Mouse (Mus musculus) limb, embryonic 11.5 days (tissue): ENCODE measurements around the gene Adk. TPM values are rescaled to one million over a fixed set of nuclear protein-coding genes. Genes with fewer than 3 reads are reported as not detected.

ENCODE experiments used
- ATAC-seq: fragments of 200-750 bp; cut with Nextera tagmentation; 2 replicates; pipeline ENCODE4 v1.8.0; 2017; ENCODE audit warnings: low read depth; ENCODE audit not compliant: insufficient number of reproducible peaks, low FRiP score, low TSS enrichment
- DNase-seq: peaks from one replicate; pipeline ENCODE4 v3.0.0-alpha.2; 2015; ENCODE audit warnings: low spot score
- H3K27ac ChIP-seq: fragments of 300-500 bp; sonication (generic); replicated peaks from 2 replicates; pipeline ENCODE4 v1.5.1; 2014; ENCODE audit warnings: low read depth, mild to moderate bottlenecking, low read length
- H3K27me3 ChIP-seq: fragments of 300-500 bp; sonication (generic); 2 replicates; pipeline ENCODE4 v1.6.1; 2014; ENCODE audit warnings: mild to moderate bottlenecking, low read length, mixed read lengths; ENCODE audit not compliant: control insufficient read depth, insufficient read depth
- H3K36me3 ChIP-seq: fragments of 300-500 bp; sonication (generic); 2 replicates; pipeline ENCODE4 v1.6.1; 2014; ENCODE audit warnings: mild to moderate bottlenecking, low read length, moderate library complexity, mixed read lengths; ENCODE audit not compliant: control insufficient read depth, insufficient read depth
- H3K4me1 ChIP-seq: fragments of 300-500 bp; sonication (generic); 2 replicates; pipeline ENCODE4 v1.6.1; 2014; ENCODE audit warnings: low read length, mixed read lengths; ENCODE audit not compliant: control insufficient read depth, insufficient read depth
- H3K4me2 ChIP-seq: fragments of 300-500 bp; sonication (generic); 2 replicates; pipeline ENCODE4 v1.6.1; 2014; ENCODE audit warnings: low read depth, mild to moderate bottlenecking, moderate library complexity; ENCODE audit not compliant: severe bottlenecking
- H3K4me3 ChIP-seq: fragments of 300-500 bp; sonication (generic); 2 replicates; pipeline ENCODE4 v1.5.1; 2014; ENCODE audit warnings: low read depth, low read length
- H3K9ac ChIP-seq: fragments of 300-500 bp; sonication (generic); 2 replicates; pipeline ENCODE4 v1.6.1; 2014; ENCODE audit warnings: mild to moderate bottlenecking, low read length
- H3K9me3 ChIP-seq: fragments of 300-500 bp; sonication (generic); 2 replicates; pipeline ENCODE4 v1.6.1; 2016; ENCODE audit warnings: low read length; ENCODE audit not compliant: control insufficient read depth
- WGBS: fragments of 180-500 bp; shearing (Covaris S2); extraction: QIAGEN DNeasy Blood & Tissue Kit; methylation state at CpG from one replicate; pipeline ENCODE4 v1.1.7; 2014; 5-methylcytosine and 5-hydroxymethylcytosine counted together
- polyA plus RNA-seq: library from polyadenylated mRNA; unstranded; fragments of >200 nt; fragmentation: Nextera tagmentation; extraction: Ambion mirVana; gene quantifications from 2 replicates; pipeline ENCODE4 v1.2.1, GENCODE M21; 2014

Adk gene
- polyA plus RNA-seq, 1 experiment from 2014 or later: 149 TPM

- no peak for DNase-seq
- 96% methylated on average over 1 of the region's 1 CpGs for WGBS
- H3K4me2 ChIP-seq: no peak overlapping the region
These were observed 59.1 kb downstream of the Adk start for GRCm38 (mm10) chr14:21111500-21111899.

GRCm38 (mm10) chr14:21112174-21112573, 59.8 kb downstream of the Adk start:
- ATAC-seq: no peak
- WGBS: 92% methylated on average over 5 of the region's 5 CpGs

More at GRCm38 (mm10) chr14:21111500-21111899, 59.1 kb downstream of the Adk start:
- Histone ChIP-seq H3K27me3 (no peaks in the 10 kb centered on the region), H3K9me3 (no peaks in the 10 kb centered on the region), H3K4me3 (no peak overlapping the region), H3K4me1 (no peaks in the 10 kb centered on the region), H3K27ac (no peak overlapping the region), H3K9ac (no peak overlapping the region), H3K36me3 (no peaks in the 10 kb centered on the region)
- no peak for ATAC-seq

GRCm38 (mm10) chr14:21112742-21113141, 60.4 kb downstream of the Adk start:
- Histone ChIP-seq H3K4me2 (no peak overlapping the region), H3K4me3 (no peak overlapping the region), H3K36me3 (no peaks in the 10 kb centered on the region), H3K27me3 (no peaks in the 10 kb centered on the region), H3K27ac (no peak overlapping the region), H3K4me1 (no peaks in the 10 kb centered on the region), H3K9me3 (no peaks in the 10 kb centered on the region), H3K9ac (no peak overlapping the region)
- 83% methylated on average over 6 of the region's 6 CpGs for WGBS
- DNase-seq: no peak
- no peak for ATAC-seq

More at GRCm38 (mm10) chr14:21112174-21112573, 59.8 kb downstream of the Adk start:
- Histone ChIP-seq H3K36me3 (no peaks in the 10 kb centered on the region), H3K4me1 (no peaks in the 10 kb centered on the region), H3K4me3 (no peak overlapping the region), H3K9ac (no peak overlapping the region), H3K27ac (no peak overlapping the region), H3K4me2 (no peak overlapping the region), H3K27me3 (no peaks in the 10 kb centered on the region), H3K9me3 (no peaks in the 10 kb centered on the region)
- no peak for DNase-seq

GRCm38 (mm10) chr14:21114339-21114738, 62.0 kb downstream of the Adk start:
- no peaks in the 10 kb centered on the region for H3K27me3 ChIP-seq
- H3K27ac ChIP-seq: no peak overlapping the region
- H3K9me3 ChIP-seq: no peaks in the 10 kb centered on the region
- H3K4me2 ChIP-seq: no peak overlapping the region
- H3K4me1 ChIP-seq: no peaks in the 10 kb centered on the region
- DNase-seq (no peak), ATAC-seq (no peak)
- no peaks in the 10 kb centered on the region for H3K36me3 ChIP-seq
- no peak overlapping the region for H3K4me3 ChIP-seq
- H3K9ac ChIP-seq: no peak overlapping the region

- H3K9ac ChIP-seq: no peak overlapping the region
- H3K27me3 ChIP-seq: no peaks in the 10 kb centered on the region
- H3K9me3 ChIP-seq: no peaks in the 10 kb centered on the region
- H3K27ac ChIP-seq: no peak overlapping the region
- H3K4me3 ChIP-seq: no peak overlapping the region
- ATAC-seq (no peak), DNase-seq (no peak)
- WGBS: 63% methylated on average over 4 of the region's 4 CpGs
- H3K36me3 ChIP-seq: no peaks in the 10 kb centered on the region
- H3K4me2 ChIP-seq: no peak overlapping the region
- no peaks in the 10 kb centered on the region for H3K4me1 ChIP-seq
These were observed 62.9 kb downstream of the Adk start for GRCm38 (mm10) chr14:21115318-21115717.

GRCm38 (mm10) chr14:21115888-21116460, 63.6 kb downstream of the Adk start:
- no peak for DNase-seq
- 70% methylated on average over 3 of the region's 3 CpGs for WGBS

GRCm38 (mm10) chr14:21118095-21118494, 65.7 kb downstream of the Adk start:
- no peaks in the 10 kb centered on the region for H3K4me1 ChIP-seq
- WGBS: 84% methylated on average over 4 of the region's 4 CpGs
- H3K36me3 ChIP-seq: no peaks in the 10 kb centered on the region
- no peak overlapping the region for H3K4me2 ChIP-seq
- no peaks in the 10 kb centered on the region for H3K9me3 ChIP-seq
- ATAC-seq (no peak), DNase-seq (no peak)
- no peak overlapping the region for H3K4me3 ChIP-seq
- no peak overlapping the region for H3K27ac ChIP-seq
- H3K27me3 ChIP-seq: no peaks in the 10 kb centered on the region
- H3K9ac ChIP-seq: no peak overlapping the region

More at GRCm38 (mm10) chr14:21115888-21116460, 63.6 kb downstream of the Adk start:
- Histone ChIP-seq H3K9me3 (no peaks in the 10 kb centered on the region), H3K27me3 (no peaks in the 10 kb centered on the region), H3K4me2 (no peak overlapping the region), H3K4me3 (no peak overlapping the region), H3K9ac (no peak overlapping the region), H3K27ac (no peak overlapping the region), H3K36me3 (no peaks in the 10 kb centered on the region), H3K4me1 (no peaks in the 10 kb centered on the region)
- ATAC-seq: no peak

GRCm38 (mm10) chr14:21119653-21120313, 67.4 kb downstream of the Adk start:
- H3K9me3 ChIP-seq: no peaks in the 10 kb centered on the region
- no peak overlapping the region for H3K27ac ChIP-seq
- DNase-seq: no peak
- no peaks in the 10 kb centered on the region for H3K27me3 ChIP-seq
- no peak for ATAC-seq
- H3K4me1 ChIP-seq: no peaks in the 10 kb centered on the region
- no peak overlapping the region for H3K4me3 ChIP-seq
- no peak overlapping the region for H3K4me2 ChIP-seq
- no peak overlapping the region for H3K9ac ChIP-seq
- no peaks in the 10 kb centered on the region; the same call in 1 of the 2 replicates for H3K36me3 ChIP-seq
- WGBS: 86% methylated on average over 9 of the region's 9 CpGs
